Mouse (Mus musculus) embryonic facial prominence, embryonic 11.5 days (tissue): ENCODE results near the gene Zp3r. TPM values are rescaled to one million over a fixed set of nuclear protein-coding genes. Genes with fewer than 3 reads are reported as not detected.

Experiments used
- ATAC-seq: fragments of 200-750 bp; cut with Nextera tagmentation; replicated peaks from 2 replicates; pipeline ENCODE4 v1.8.0; 2017; ENCODE audit warnings: low read depth; ENCODE audit not compliant: insufficient number of reproducible peaks, low FRiP score, low TSS enrichment
- DNase-seq: peaks from one replicate; pipeline ENCODE4 v3.0.0-alpha.2; 2015; ENCODE audit warnings: low spot score
- H3K27ac ChIP-seq: fragments of 300-500 bp; sonication (generic); replicated peaks from 2 replicates; pipeline ENCODE4 v1.5.1; 2014; ENCODE audit warnings: mild to moderate bottlenecking, low read depth, low read length, control low read depth
- H3K27me3 ChIP-seq: fragments of 300-500 bp; sonication (generic); 2 replicates; pipeline ENCODE4 v1.6.1; 2014; ENCODE audit warnings: mild to moderate bottlenecking, low read length, moderate library complexity, mixed read lengths; ENCODE audit not compliant: control insufficient read depth, insufficient read depth
- H3K36me3 ChIP-seq: fragments of 300-500 bp; sonication (generic); replicated peaks from 2 replicates; pipeline ENCODE4 v1.6.1; 2014; ENCODE audit warnings: low read depth, mild to moderate bottlenecking, low read length, moderate library complexity, mixed read lengths; ENCODE audit not compliant: control insufficient read depth, insufficient read depth
- H3K4me1 ChIP-seq: fragments of 300-500 bp; sonication (generic); 2 replicates; pipeline ENCODE4 v1.6.1; 2014; ENCODE audit warnings: low read length, mixed read lengths; ENCODE audit not compliant: control insufficient read depth, insufficient read depth
- H3K4me2 ChIP-seq: fragments of 300-500 bp; sonication (generic); 2 replicates; pipeline ENCODE4 v1.6.1; 2014; ENCODE audit warnings: low read depth, mild to moderate bottlenecking, control low read depth, low read length, moderate library complexity
- H3K4me3 ChIP-seq: fragments of 300-500 bp; sonication (generic); 2 replicates; pipeline ENCODE4 v1.5.1; 2014; ENCODE audit warnings: low read depth, low read length, control low read depth
- H3K9ac ChIP-seq: fragments of 300-500 bp; sonication (generic); replicated peaks from 2 replicates; pipeline ENCODE4 v1.6.1; 2014; ENCODE audit warnings: mild to moderate bottlenecking, control low read depth, low read length
- H3K9me3 ChIP-seq: fragments of 300-500 bp; sonication (generic); replicated peaks from 2 replicates; pipeline ENCODE4 v1.6.1; 2016; ENCODE audit warnings: mild to moderate bottlenecking, low read length, inconsistent platforms, mixed read lengths; ENCODE audit not compliant: control insufficient read depth
- WGBS: fragments of 180-500 bp; shearing (Covaris S2); extraction: QIAGEN DNeasy Blood & Tissue Kit; methylation state at CpG from one replicate; pipeline ENCODE4 v1.1.7; 2014; 5-methylcytosine and 5-hydroxymethylcytosine counted together
- polyA plus RNA-seq: library from polyadenylated mRNA; unstranded; fragments of >200 nt; fragmentation: Nextera tagmentation; extraction: Ambion mirVana; gene quantifications from 2 replicates; pipeline ENCODE4 v1.2.1, GENCODE M21; 2014

Zp3r gene
- polyA plus RNA-seq, 1 experiment from 2014 or later = not detected

DNA sequence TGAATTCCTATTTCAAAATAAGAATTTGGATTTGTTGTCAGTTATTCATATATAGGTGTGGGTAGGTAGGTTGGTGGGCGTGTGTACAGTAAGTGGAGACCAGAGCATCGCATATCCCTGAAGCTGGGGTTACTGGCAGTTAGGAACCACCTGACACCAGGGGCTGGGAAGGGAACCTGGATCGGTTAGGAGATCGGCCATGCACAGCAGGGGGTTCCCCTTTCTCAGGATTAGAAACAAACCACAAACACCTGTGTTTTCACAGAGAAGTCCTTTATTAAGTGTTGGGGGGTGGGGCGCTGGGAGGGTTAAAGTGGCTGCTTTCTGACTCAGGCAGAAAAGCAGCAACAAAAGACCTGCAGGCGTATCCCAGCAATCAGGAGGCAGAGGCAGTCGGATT is 80.3 kb downstream of the Zp3r start:
- H3K4me1 ChIP-seq = no peaks in the 10 kb centered on the region
- DNase-seq (no peak), ATAC-seq (no peak)
- H3K9ac ChIP-seq = no peak overlapping the region
- no peak overlapping the region for H3K4me2 ChIP-seq
- no peaks in the 10 kb centered on the region for H3K9me3 ChIP-seq
- H3K4me3 ChIP-seq = no peak overlapping the region
- H3K27ac ChIP-seq = no peak overlapping the region
- H3K27me3 ChIP-seq = no peaks in the 10 kb centered on the region
- WGBS = 51% methylated on average over 7 of the region's 7 CpGs
- H3K36me3 ChIP-seq = no peaks in the 10 kb centered on the region

DNA sequence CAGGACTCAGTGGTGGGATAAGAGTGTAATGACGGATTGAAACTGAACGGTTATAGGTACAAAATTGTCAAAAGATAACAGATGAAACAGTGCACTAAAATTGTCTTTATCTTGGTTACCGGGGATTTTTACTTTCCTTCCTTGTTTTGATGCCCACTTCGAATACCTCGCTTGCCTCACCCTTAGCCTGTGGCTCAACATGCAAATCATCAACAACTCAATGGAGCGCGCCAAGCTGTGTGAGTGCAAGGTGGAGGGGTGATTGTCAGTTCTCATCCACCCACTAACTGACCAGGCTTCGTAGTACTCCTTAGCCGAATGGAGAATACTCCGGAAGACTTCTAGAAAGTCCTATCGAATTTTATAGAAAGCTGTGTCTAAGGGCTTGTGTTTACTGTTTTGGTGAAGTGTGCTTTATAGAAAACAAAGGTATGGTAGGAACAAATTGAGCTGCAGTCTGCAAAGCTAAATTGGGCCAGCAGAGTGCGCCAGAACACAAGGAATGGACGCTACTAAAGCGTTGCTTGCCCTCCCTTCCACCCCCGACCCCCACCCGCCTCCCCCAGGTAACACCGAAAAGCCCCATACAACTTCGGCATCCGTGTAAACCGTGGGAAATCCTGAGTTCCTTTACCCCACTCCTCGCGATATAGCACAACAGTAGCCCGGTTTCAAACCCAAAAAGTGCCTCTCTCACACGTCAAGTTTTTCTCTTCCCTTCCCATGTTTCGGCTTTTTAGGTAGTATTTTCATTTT is 81.6 kb downstream of the Zp3r start:
- no peaks in the 10 kb centered on the region for H3K36me3 ChIP-seq
- H3K4me2 ChIP-seq = peak overlapping the region; percentile 35
- no peak overlapping the region for H3K9ac ChIP-seq
- ATAC-seq = no peak
- no peaks in the 10 kb centered on the region for H3K9me3 ChIP-seq
- WGBS = 25% methylated on average over 25 of the region's 25 CpGs
- no peaks in the 10 kb centered on the region for H3K4me1 ChIP-seq
- peak overlapping the region; percentile 23 for H3K4me3 ChIP-seq
- H3K27me3 ChIP-seq = no peaks in the 10 kb centered on the region
- peak; percentile 71 for DNase-seq
- no peak overlapping the region for H3K27ac ChIP-seq

Other genes starting within 250 kb of the Zp3r start
- not detected in 2 replicates for gene Cd55b, start 206.6 kb downstream of the Zp3r start, polyA plus RNA-seq
- 4.3 and 5.2 TPM in 2 replicates for gene Cd55, start 166.9 kb downstream of the Zp3r start, polyA plus RNA-seq
- not detected in 2 replicates for gene C4bp, start 32.0 kb upstream of the Zp3r start, polyA plus RNA-seq
- not detected in 2 replicates for gene Gm29427, start 86.2 kb upstream of the Zp3r start, polyA plus RNA-seq
- 5.9 and 7.5 TPM in 2 replicates for gene Yod1, start 87.7 kb upstream of the Zp3r start, polyA plus RNA-seq
- gene Pfkfb2, start 99.6 kb upstream of the Zp3r start, polyA plus RNA-seq = 5.1 and 5.7 TPM in 2 replicates
- gene AA986860, start 102.4 kb upstream of the Zp3r start, polyA plus RNA-seq = 0.67 and 0.89 TPM in 2 replicates
- not detected in 2 replicates for gene Fcamr, start 171.3 kb upstream of the Zp3r start, polyA plus RNA-seq
- not detected in 2 replicates for gene Pigr, start 197.1 kb upstream of the Zp3r start, polyA plus RNA-seq
- not detected in 2 replicates for gene Fcmr, start 236.0 kb upstream of the Zp3r start, polyA plus RNA-seq